Mouse (Mus musculus): ENCODE data around the gene Ppara. TPM values are rescaled to one million over a fixed set of nuclear protein-coding genes. Genes with fewer than 3 reads are reported as not detected.

Gene Ppara
- polyA plus RNA-seq, 1 experiment from 2014 or later, result 0.31 TPM

GRCm38 (mm10) chr15:85795516-85795915 lies 60.7 kb downstream of the Ppara start:
- no peaks in the 10 kb centered on the region for H3K36me3 ChIP-seq (ENCODE audit: control insufficient read depth, insufficient read depth, low read length)
- no peaks in the 10 kb centered on the region for H3K27me3 ChIP-seq (ENCODE audit: control insufficient read depth, insufficient read depth, low read length)
- no peak overlapping the region for H3K27ac ChIP-seq (ENCODE audit: low read depth, low read length)
- ATAC-seq (replicated peaks; ENCODE audit: low FRiP score) (no peak), DNase-seq (ENCODE audit: low spot score) (no peak)
- H3K4me1 ChIP-seq (replicated peaks; ENCODE audit: control insufficient read depth, insufficient read depth, low read length), result no peaks in the 10 kb centered on the region
- no peaks in the 10 kb centered on the region for H3K9me3 ChIP-seq (ENCODE audit: control insufficient read depth, low read length)
- H3K9ac ChIP-seq (ENCODE audit: low read length), result no peak overlapping the region
- WGBS, result 83% methylated on average over 6 of the region's 6 CpGs
- no peak overlapping the region for H3K4me2 ChIP-seq (ENCODE audit: low read depth, low read length, severe bottlenecking)
- no peak overlapping the region for H3K4me3 ChIP-seq (ENCODE audit: low read depth, low read length)

GRCm38 (mm10) chr15:85798676-85799075 lies 63.9 kb downstream of the Ppara start:
- DNase-seq (ENCODE audit: low spot score) (no peak), ATAC-seq (replicated peaks; ENCODE audit: low FRiP score) (no peak)
- Histone ChIP-seq H3K4me1 (replicated peaks; ENCODE audit: control insufficient read depth, insufficient read depth, low read length) (no peaks in the 10 kb centered on the region), H3K4me3 (ENCODE audit: low read depth, low read length) (no peak overlapping the region), H3K9me3 (ENCODE audit: control insufficient read depth, low read length) (no peaks in the 10 kb centered on the region), H3K27ac (ENCODE audit: low read depth, low read length) (no peak overlapping the region), H3K9ac (ENCODE audit: low read length) (no peak overlapping the region), H3K36me3 (ENCODE audit: control insufficient read depth, insufficient read depth, low read length) (no peaks in the 10 kb centered on the region), H3K27me3 (ENCODE audit: control insufficient read depth, insufficient read depth, low read length) (no peaks in the 10 kb centered on the region), H3K4me2 (ENCODE audit: low read depth, low read length, severe bottlenecking) (no peak overlapping the region)
- WGBS, result 94% methylated on average over 8 of the region's 8 CpGs

GRCm38 (mm10) chr15:85802931-85803330 lies 68.1 kb downstream of the Ppara start:
- no peak overlapping the region for H3K4me2 ChIP-seq (ENCODE audit: low read depth, low read length, severe bottlenecking)
- H3K4me1 ChIP-seq (replicated peaks; ENCODE audit: control insufficient read depth, insufficient read depth, low read length), result no peaks in the 10 kb centered on the region
- ATAC-seq (replicated peaks; ENCODE audit: low FRiP score), result no peak
- no peak overlapping the region for H3K4me3 ChIP-seq (ENCODE audit: low read depth, low read length)
- no peaks in the 10 kb centered on the region for H3K9me3 ChIP-seq (ENCODE audit: control insufficient read depth, low read length)
- H3K9ac ChIP-seq (ENCODE audit: low read length), result no peak overlapping the region
- no peak for DNase-seq (ENCODE audit: low spot score)
- no peak overlapping the region for H3K27ac ChIP-seq (ENCODE audit: low read depth, low read length)
- no peaks in the 10 kb centered on the region for H3K27me3 ChIP-seq (ENCODE audit: control insufficient read depth, insufficient read depth, low read length)
- WGBS, result 76% methylated on average over 2 of the region's 2 CpGs
- no peaks in the 10 kb centered on the region for H3K36me3 ChIP-seq (ENCODE audit: control insufficient read depth, insufficient read depth, low read length)

GRCm38 (mm10) chr15:85806886-85807285 lies 72.1 kb downstream of the Ppara start:
- H3K4me2 ChIP-seq (ENCODE audit: low read depth, low read length, severe bottlenecking), result no peak overlapping the region
- no peaks in the 10 kb centered on the region for H3K36me3 ChIP-seq (ENCODE audit: control insufficient read depth, insufficient read depth, low read length)
- no peaks in the 10 kb centered on the region for H3K9me3 ChIP-seq (ENCODE audit: control insufficient read depth, low read length)
- H3K9ac ChIP-seq (ENCODE audit: low read length), result no peak overlapping the region
- no peak overlapping the region for H3K4me3 ChIP-seq (ENCODE audit: low read depth, low read length)
- ATAC-seq (replicated peaks; ENCODE audit: low FRiP score) (no peak), DNase-seq (ENCODE audit: low spot score) (no peak)
- no peaks in the 10 kb centered on the region for H3K27me3 ChIP-seq (ENCODE audit: control insufficient read depth, insufficient read depth, low read length)
- no peak overlapping the region for H3K27ac ChIP-seq (ENCODE audit: low read depth, low read length)
- 88% methylated on average over 4 of the region's 4 CpGs for WGBS
- peaks cover 6% of the 10 kb centered on the region; the same call in 1 of the 2 replicates for H3K4me1 ChIP-seq (replicated peaks; ENCODE audit: control insufficient read depth, insufficient read depth, low read length)

- DNase-seq (ENCODE audit: low spot score) (no peak), ATAC-seq (replicated peaks; ENCODE audit: low FRiP score) (no peak)
- no peaks in the 10 kb centered on the region for H3K27me3 ChIP-seq (ENCODE audit: control insufficient read depth, insufficient read depth, low read length)
- no peaks in the 10 kb centered on the region for H3K36me3 ChIP-seq (ENCODE audit: control insufficient read depth, insufficient read depth, low read length)
- peaks cover 6% of the 10 kb centered on the region; the same call in 1 of the 2 replicates for H3K4me1 ChIP-seq (replicated peaks; ENCODE audit: control insufficient read depth, insufficient read depth, low read length)
- H3K9ac ChIP-seq (ENCODE audit: low read length), result no peak overlapping the region
- H3K4me2 ChIP-seq (ENCODE audit: low read depth, low read length, severe bottlenecking), result no peak overlapping the region
- no peak overlapping the region for H3K4me3 ChIP-seq (ENCODE audit: low read depth, low read length)
- no peak overlapping the region for H3K27ac ChIP-seq (ENCODE audit: low read depth, low read length)
- 86% methylated on average over 4 of the region's 4 CpGs for WGBS
- H3K9me3 ChIP-seq (ENCODE audit: control insufficient read depth, low read length), result no peaks in the 10 kb centered on the region
These were observed 72.6 kb downstream of the Ppara start for GRCm38 (mm10) chr15:85807404-85807803.

- 74% methylated on average over 6 of the region's 6 CpGs for WGBS
- DNase-seq (ENCODE audit: low spot score) (no peak), ATAC-seq (replicated peaks; ENCODE audit: low FRiP score) (no peak)
- H3K4me1 ChIP-seq (replicated peaks; ENCODE audit: control insufficient read depth, insufficient read depth, low read length), result peaks cover 6% of the 10 kb centered on the region; the same call in 1 of the 2 replicates
- H3K27ac ChIP-seq (ENCODE audit: low read depth, low read length), result no peak overlapping the region
- H3K4me2 ChIP-seq (ENCODE audit: low read depth, low read length, severe bottlenecking), result no peak overlapping the region
- H3K9me3 ChIP-seq (ENCODE audit: control insufficient read depth, low read length), result no peaks in the 10 kb centered on the region
- H3K36me3 ChIP-seq (ENCODE audit: control insufficient read depth, insufficient read depth, low read length), result no peaks in the 10 kb centered on the region
- no peaks in the 10 kb centered on the region for H3K27me3 ChIP-seq (ENCODE audit: control insufficient read depth, insufficient read depth, low read length)
- H3K9ac ChIP-seq (ENCODE audit: low read length), result no peak overlapping the region
- H3K4me3 ChIP-seq (ENCODE audit: low read depth, low read length), result no peak overlapping the region
These were observed 73.2 kb downstream of the Ppara start for GRCm38 (mm10) chr15:85808031-85808430.

GRCm38 (mm10) chr15:85808434-85808833 lies 73.7 kb downstream of the Ppara start:
- H3K27ac ChIP-seq (ENCODE audit: low read depth, low read length), result no peak overlapping the region
- H3K4me2 ChIP-seq (ENCODE audit: low read depth, low read length, severe bottlenecking), result no peak overlapping the region
- DNase-seq (ENCODE audit: low spot score) (no peak), ATAC-seq (replicated peaks; ENCODE audit: low FRiP score) (no peak)
- 48% methylated on average over 8 of the region's 8 CpGs for WGBS
- H3K36me3 ChIP-seq (ENCODE audit: control insufficient read depth, insufficient read depth, low read length), result no peaks in the 10 kb centered on the region
- H3K27me3 ChIP-seq (ENCODE audit: control insufficient read depth, insufficient read depth, low read length), result no peaks in the 10 kb centered on the region
- peaks cover 6% of the 10 kb centered on the region; the same call in 1 of the 2 replicates for H3K4me1 ChIP-seq (replicated peaks; ENCODE audit: control insufficient read depth, insufficient read depth, low read length)
- no peak overlapping the region for H3K4me3 ChIP-seq (ENCODE audit: low read depth, low read length)
- no peaks in the 10 kb centered on the region for H3K9me3 ChIP-seq (ENCODE audit: control insufficient read depth, low read length)
- H3K9ac ChIP-seq (ENCODE audit: low read length), result no peak overlapping the region

- Histone ChIP-seq H3K4me3 (ENCODE audit: low read depth, low read length) (no peak overlapping the region), H3K9ac (ENCODE audit: low read length) (no peak overlapping the region), H3K4me2 (ENCODE audit: low read depth, low read length, severe bottlenecking) (no peak overlapping the region), H3K9me3 (ENCODE audit: control insufficient read depth, low read length) (no peaks in the 10 kb centered on the region), H3K4me1 (replicated peaks; ENCODE audit: control insufficient read depth, insufficient read depth, low read length) (peaks cover 6% of the 10 kb centered on the region; the same call in 1 of the 2 replicates), H3K36me3 (ENCODE audit: control insufficient read depth, insufficient read depth, low read length) (no peaks in the 10 kb centered on the region), H3K27me3 (ENCODE audit: control insufficient read depth, insufficient read depth, low read length) (no peaks in the 10 kb centered on the region), H3K27ac (ENCODE audit: low read depth, low read length) (no peak overlapping the region)
- ATAC-seq (replicated peaks; ENCODE audit: low FRiP score), result no peak
- no peak for DNase-seq (ENCODE audit: low spot score)
- WGBS, result 89% methylated on average over 12 of the region's 12 CpGs
These were observed 74.3 kb downstream of the Ppara start for GRCm38 (mm10) chr15:85809091-85809490.

- ATAC-seq (replicated peaks; ENCODE audit: low FRiP score) (no peak), DNase-seq (ENCODE audit: low spot score) (no peak)
- Histone ChIP-seq H3K36me3 (ENCODE audit: control insufficient read depth, insufficient read depth, low read length) (no peaks in the 10 kb centered on the region), H3K27ac (ENCODE audit: low read depth, low read length) (no peak overlapping the region), H3K4me2 (ENCODE audit: low read depth, low read length, severe bottlenecking) (peak overlapping the region; percentile 84; the same call in 1 of the 2 replicates), H3K4me1 (replicated peaks; ENCODE audit: control insufficient read depth, insufficient read depth, low read length) (peaks cover 6% of the 10 kb centered on the region; the same call in 1 of the 2 replicates), H3K27me3 (ENCODE audit: control insufficient read depth, insufficient read depth, low read length) (no peaks in the 10 kb centered on the region), H3K9ac (ENCODE audit: low read length) (peak overlapping the region; percentile 81), H3K4me3 (ENCODE audit: low read depth, low read length) (peak overlapping the region; percentile 58), H3K9me3 (ENCODE audit: control insufficient read depth, low read length) (no peaks in the 10 kb centered on the region)
- 86% methylated on average over 5 of the region's 5 CpGs for WGBS
These were observed 75.7 kb downstream of the Ppara start for GRCm38 (mm10) chr15:85810462-85810805.
